Mouse (Mus musculus) bone marrow macrophage, adult 2 months (primary cell): ENCODE measurements around the gene Gpr26.

Experiments
- CTCF ChIP-seq: IDR thresholded peaks from 2 replicates; pipeline ENCODE4 v1.5.1; 2012; ENCODE audit warnings: low read depth, mild to moderate bottlenecking, low read length, moderate library complexity
- POLR2A ChIP-seq: IDR thresholded peaks from 2 replicates; pipeline ENCODE4 v1.6.1; 2012; ENCODE audit warnings: mild to moderate bottlenecking, low read depth, low read length, borderline replicate concordance

- TF ChIP-seq CTCF (no peak), POLR2A (no peak)
Measured at GRCm38 (mm10) chr7:132026671-132027070, 60.4 kb downstream of the Gpr26 start.
